Mouse (Mus musculus) spleen, postnatal 0 days (tissue): ENCODE measurements around the gene Adcy6. TPM values are rescaled to one million over a fixed set of nuclear protein-coding genes. Genes with fewer than 3 reads are reported as not detected.

Source experiments
- polyA plus RNA-seq: library from polyadenylated mRNA; unstranded; fragments of >200 nt; fragmentation: Nextera tagmentation; extraction: Ambion mirVana; gene quantifications from 2 replicates; pipeline ENCODE4 v1.2.1, GENCODE M21; 2015

Gene Adcy6
- polyA plus RNA-seq: 10.8 and 11.4 TPM in 2 replicates

DNA sequence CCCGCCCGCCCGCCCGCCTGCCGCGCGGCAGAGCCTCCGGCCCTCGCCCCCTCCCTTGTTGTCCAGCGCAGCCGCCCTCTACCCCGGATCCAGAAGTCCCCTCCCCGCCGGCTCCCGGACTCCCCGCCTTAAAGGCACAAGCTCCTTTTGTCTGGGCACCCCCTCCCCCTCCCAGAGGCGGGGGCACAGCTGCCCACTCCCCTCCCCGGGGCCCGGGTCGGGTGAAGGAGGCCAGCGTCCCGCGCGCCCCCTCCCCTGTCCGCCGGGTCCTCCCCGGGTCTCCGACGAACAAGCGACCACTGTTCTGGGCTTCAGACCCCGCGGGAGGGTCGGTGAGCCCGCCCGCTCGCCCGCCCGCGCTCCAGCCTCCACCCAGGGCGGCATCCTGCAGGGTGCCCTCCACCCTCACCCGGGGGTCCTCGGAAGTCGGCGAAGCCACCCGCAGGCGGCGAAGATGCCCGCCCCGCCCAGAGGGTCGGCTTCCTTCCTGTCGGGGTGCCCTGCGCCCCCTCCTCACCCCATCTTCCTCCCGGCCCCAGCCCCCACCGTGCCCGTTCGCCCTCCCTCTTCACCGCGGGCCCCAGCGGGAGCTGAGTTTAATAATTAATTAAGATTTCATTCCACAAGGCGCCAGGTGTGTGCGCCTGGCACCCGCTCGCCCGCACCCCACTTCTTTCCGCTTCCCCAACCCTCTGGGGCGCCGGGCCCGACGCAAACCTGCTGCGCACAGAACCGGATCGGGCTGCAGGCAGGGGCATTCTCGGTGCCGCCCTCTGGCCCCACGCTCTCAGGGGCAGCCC, at the start of gene Adcy6:
Gene Adcy6 (minus strand): TSS at position 746 of the 800 bp plus-strand sequence.

DNA sequence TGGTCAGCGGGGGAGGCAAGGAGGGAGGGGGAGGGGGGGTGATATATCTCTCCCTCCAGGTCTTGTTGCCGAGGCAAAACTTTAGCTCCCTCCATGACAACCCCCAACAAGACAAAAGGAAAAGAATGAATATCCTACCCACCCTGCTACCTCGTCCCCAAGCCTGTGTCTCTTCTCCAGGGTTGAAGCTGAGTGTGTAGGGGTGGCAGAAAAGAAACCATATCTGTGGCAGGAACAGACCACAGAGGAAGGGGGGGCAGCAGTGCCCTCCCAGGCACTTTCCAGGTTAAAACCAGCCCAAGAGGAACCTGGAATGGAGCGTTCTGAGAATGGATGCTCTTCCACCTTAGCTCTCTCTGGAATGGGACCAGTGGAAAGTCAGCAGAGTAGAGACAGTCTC, 20.7 kb upstream of the Adcy6 start, which contains the start of gene Cacnb3:
Gene Cacnb3 (plus strand): TSS at position 301 of the 400 bp plus-strand sequence.

GRCm38 (mm10) chr15:98570873-98571538, 38.9 kb downstream of the Adcy6 start, which contains the start of the genes Ccnt1 and 4930415O20Rik:
TSS of gene Ccnt1 (minus strand) at chr15:98570923.
TSS of gene 4930415O20Rik (plus strand) at chr15:98571004.

Other genes starting within 250 kb of the Adcy6 start
- not detected in 2 replicates for gene Olfr283, start 229.1 kb downstream of the Adcy6 start, polyA plus RNA-seq
- gene Olfr282, start 178.9 kb downstream of the Adcy6 start, polyA plus RNA-seq: not detected in 2 replicates
- gene Olfr281, start 157.5 kb downstream of the Adcy6 start, polyA plus RNA-seq: not detected in 2 replicates
- gene OR5BS1P, start 140.2 kb downstream of the Adcy6 start, polyA plus RNA-seq: not detected in 2 replicates
- 0.26 and 0.63 TPM in 2 replicates for gene Lalba, start 127.4 kb downstream of the Adcy6 start, polyA plus RNA-seq
- not detected in 2 replicates for gene Olfr279, start 117.7 kb downstream of the Adcy6 start, polyA plus RNA-seq
- gene Kansl2, start 75.8 kb downstream of the Adcy6 start, polyA plus RNA-seq: 50.7 and 51.7 TPM in 2 replicates
- 35.3 and 37.5 TPM in 2 replicates for gene Ccnt1, start 39.2 kb downstream of the Adcy6 start, polyA plus RNA-seq
- 0.25 TPM in 1 of 2 replicates, not detected in the other for gene 4930415O20Rik, start 39.1 kb downstream of the Adcy6 start, polyA plus RNA-seq
- 2.7 and 5.0 TPM in 2 replicates for gene Cacnb3, start 20.8 kb upstream of the Adcy6 start, polyA plus RNA-seq
- 17.7 and 19.2 TPM in 2 replicates for gene Ddx23, start 52.8 kb upstream of the Adcy6 start, polyA plus RNA-seq
- 2.0 and 4.0 TPM in 2 replicates for gene Rnd1, start 67.4 kb upstream of the Adcy6 start, polyA plus RNA-seq
- gene Ccdc65, start 98.1 kb upstream of the Adcy6 start, polyA plus RNA-seq: 0.18 TPM in 1 of 2 replicates, not detected in the other
- gene Fkbp11, start 118.1 kb upstream of the Adcy6 start, polyA plus RNA-seq: 15.8 and 16.0 TPM in 2 replicates
- 12.4 and 15.3 TPM in 2 replicates for gene Arf3, start 153.1 kb upstream of the Adcy6 start, polyA plus RNA-seq
- 0.05 and 0.08 TPM in 2 replicates for gene Wnt10b, start 168.1 kb upstream of the Adcy6 start, polyA plus RNA-seq
- gene Wnt1, start 179.8 kb upstream of the Adcy6 start, polyA plus RNA-seq: not detected in 2 replicates
- 0.02 TPM in 1 of 2 replicates, not detected in the other for gene Ddn, start 199.4 kb upstream of the Adcy6 start, polyA plus RNA-seq
- gene Prkag1, start 221.4 kb upstream of the Adcy6 start, polyA plus RNA-seq: 98.2 and 100 TPM in 2 replicates